Mouse (Mus musculus): ENCODE measurements at regions not wholly inside any gene's neighbourhood (a gene's known extent, or its start where the extent isn't known, plus 50 kb on each side); places are given as distances from the start of the nearest gene placed in this dataset.

DNA sequence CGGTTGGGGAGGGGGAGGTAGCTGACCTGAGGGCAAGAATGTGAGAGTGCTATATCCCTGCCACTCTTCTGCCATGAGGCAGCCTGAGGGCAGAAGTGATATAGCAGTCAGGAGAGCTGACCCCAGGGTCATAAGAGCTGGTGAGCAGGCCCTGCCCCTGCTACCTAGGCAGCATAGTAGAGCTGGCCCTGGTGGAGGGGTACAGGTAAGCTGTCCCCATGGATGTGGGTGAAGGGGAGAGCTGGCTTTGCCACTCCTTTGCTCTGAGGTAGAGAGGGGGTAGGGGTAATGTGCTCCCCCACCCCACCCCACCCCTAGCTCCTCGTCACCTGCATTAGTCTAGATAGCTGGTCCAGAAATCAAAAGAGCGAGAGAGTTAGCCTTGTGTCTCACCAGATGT is 61.3 kb upstream of the Gm3839 start:
- WGBS: 85% methylated on average over 3 of the region's 3 CpGs
- Histone ChIP-seq H3K9me3 (no peaks in the 10 kb centered on the region), H3K4me2 (replicated peaks) (no peak overlapping the region), H3K27ac (no peak overlapping the region), H3K36me3 (no peaks in the 10 kb centered on the region), H3K4me3 (replicated peaks) (no peak overlapping the region), H3K4me1 (replicated peaks) (no peaks in the 10 kb centered on the region), H3K9ac (no peak overlapping the region), H3K27me3 (replicated peaks) (no peaks in the 10 kb centered on the region)
- ATAC-seq: peak; percentile 25; the same call in 1 of the 2 replicates

DNA sequence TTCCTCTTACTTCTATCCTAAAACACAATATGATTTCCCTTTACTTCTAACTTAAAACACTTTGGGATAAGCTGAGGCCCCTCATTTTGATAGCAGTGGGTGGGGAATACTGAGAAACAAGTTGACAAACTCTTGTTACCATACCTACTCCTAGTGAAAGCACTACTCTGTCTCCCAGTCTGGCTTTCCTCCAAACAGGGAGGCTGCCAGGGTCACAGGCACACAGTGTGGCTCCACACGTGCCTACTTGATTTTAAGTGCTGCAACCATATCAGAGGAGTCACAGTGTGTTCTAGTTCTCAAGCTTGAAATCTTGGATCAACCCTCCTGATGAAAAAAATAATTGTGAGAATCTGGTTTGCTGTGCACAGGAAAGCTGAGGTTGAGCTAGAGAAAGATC is 65.8 kb upstream of the Gm3839 start:
- Histone ChIP-seq H3K9me3 (no peaks in the 10 kb centered on the region), H3K36me3 (no peaks in the 10 kb centered on the region), H3K27ac (no peak overlapping the region), H3K9ac (no peak overlapping the region), H3K4me2 (replicated peaks) (no peak overlapping the region), H3K27me3 (replicated peaks) (no peaks in the 10 kb centered on the region), H3K4me3 (replicated peaks) (no peak overlapping the region), H3K4me1 (replicated peaks) (no peaks in the 10 kb centered on the region)
- 51% methylated on average over 1 of the region's 1 CpGs for WGBS
- ATAC-seq: no peak

DNA sequence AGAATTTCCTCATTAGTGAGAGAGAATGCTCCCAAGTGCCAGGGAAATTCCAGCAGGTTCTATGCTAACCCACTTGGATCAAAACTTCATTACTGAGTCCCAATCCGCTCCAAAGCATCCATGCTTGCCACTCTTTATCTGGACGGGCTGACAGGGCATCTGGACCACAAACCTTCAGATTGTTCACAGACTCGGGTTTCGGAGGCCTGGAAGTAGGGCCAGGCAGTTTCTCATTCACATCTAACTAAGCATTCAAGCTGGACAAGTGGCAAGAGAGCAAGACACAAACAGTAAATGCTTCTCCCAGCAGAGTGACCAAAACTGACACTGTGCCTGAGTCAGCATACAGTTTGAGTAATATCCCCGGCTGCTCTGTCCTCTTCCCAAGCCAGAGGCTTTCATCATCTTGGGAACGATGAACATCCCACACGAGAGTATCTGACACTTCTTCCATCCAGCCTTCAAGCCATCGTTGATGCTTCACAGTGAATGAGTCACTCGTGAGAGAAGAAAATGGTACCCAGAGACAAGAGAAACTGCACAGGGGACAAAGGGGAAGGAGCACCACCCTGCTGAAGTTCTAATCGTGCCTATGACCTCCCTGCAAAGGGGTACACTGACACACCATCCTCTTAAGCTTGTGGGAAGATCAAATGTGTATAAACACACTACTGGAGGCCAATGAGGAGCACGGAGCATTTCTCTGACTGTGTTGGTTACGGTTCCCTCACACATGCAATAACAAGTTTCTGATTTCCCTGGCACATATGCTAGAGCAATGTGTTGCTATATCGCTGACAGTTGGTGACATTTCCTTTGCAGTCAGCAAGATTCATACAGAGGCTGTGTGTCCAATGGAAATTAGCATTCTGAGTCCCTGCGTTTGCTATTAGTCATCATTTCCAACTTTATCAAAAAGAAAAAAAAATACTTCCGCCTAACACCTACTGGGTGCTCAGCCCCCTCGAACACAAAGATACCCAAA is 72.0 kb upstream of the Gm3839 start:
- Histone ChIP-seq H3K4me3 (replicated peaks) (no peak overlapping the region), H3K4me1 (replicated peaks) (no peaks in the 10 kb centered on the region), H3K9ac (no peak overlapping the region), H3K4me2 (replicated peaks) (no peak overlapping the region), H3K27ac (no peak overlapping the region), H3K9me3 (no peaks in the 10 kb centered on the region), H3K27me3 (replicated peaks) (no peaks in the 10 kb centered on the region), H3K36me3 (no peaks in the 10 kb centered on the region)
- 76% methylated on average over 16 of the region's 16 CpGs for WGBS
- no peak for ATAC-seq

DNA sequence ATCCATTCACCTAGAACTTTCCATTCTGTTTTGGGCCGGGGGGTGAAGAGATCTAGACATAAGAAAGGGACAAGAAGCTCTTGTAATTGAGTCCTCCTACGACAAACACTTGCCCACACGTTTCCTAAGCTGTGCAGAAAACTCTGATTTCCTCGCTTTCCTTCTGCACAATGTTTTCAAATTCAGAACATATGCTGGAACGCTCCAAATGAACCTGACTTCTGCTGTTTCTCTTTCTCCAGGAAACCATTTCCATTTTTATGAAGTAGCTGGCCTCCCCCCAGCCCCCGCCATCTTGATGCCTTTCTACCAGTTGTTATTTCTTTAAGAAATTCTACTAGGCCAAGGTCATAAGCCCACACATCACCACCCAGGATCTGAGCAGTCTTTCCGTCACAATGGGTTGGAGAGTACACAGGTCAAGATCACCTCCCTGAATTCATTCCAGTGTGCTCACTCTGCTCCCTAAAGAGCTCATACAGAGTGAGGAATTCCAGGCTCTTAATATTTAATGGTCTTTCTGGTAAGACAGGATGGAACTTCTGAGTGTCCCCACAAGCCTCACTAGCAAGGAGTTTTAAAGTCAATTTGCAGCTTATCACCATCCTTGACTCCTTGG is 78.7 kb upstream of the Gm3839 start:
- WGBS: 87% methylated on average over 7 of the region's 7 CpGs
- H3K4me2 ChIP-seq (replicated peaks): no peak overlapping the region
- no peak overlapping the region for H3K9ac ChIP-seq
- H3K27ac ChIP-seq: no peak overlapping the region
- H3K4me3 ChIP-seq (replicated peaks): no peak overlapping the region
- no peak for ATAC-seq
- no peaks in the 10 kb centered on the region for H3K9me3 ChIP-seq
- H3K4me1 ChIP-seq (replicated peaks): no peaks in the 10 kb centered on the region
- H3K36me3 ChIP-seq: no peaks in the 10 kb centered on the region
- no peaks in the 10 kb centered on the region for H3K27me3 ChIP-seq (replicated peaks)

DNA sequence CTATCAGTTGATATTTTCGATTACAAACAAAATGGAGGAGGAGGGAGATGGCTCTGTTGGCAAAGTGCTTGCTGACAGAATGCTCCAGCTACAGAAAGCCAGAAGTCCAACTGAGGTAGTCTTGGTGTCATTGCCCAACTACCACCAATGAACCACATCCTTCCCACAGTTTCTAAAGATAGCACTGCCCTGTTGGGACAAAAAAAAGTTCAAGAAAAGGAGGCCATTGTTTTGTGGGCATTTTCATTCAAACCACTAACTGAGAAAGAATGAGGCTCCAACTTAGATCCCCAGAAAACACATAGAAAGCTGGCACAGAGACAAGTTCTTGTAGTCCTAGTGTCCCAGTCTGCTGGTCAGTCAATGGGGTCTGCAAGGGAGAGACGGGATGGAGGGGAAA is 82.1 kb upstream of the Gm3839 start:
- no peak for ATAC-seq
- H3K9ac ChIP-seq: no peak overlapping the region
- no peak overlapping the region for H3K4me2 ChIP-seq (replicated peaks)
- H3K9me3 ChIP-seq: no peaks in the 10 kb centered on the region
- no peak overlapping the region for H3K4me3 ChIP-seq (replicated peaks)
- 73% methylated on average over 2 of the region's 2 CpGs for WGBS
- no peaks in the 10 kb centered on the region for H3K27me3 ChIP-seq (replicated peaks)
- no peak overlapping the region for H3K27ac ChIP-seq
- H3K4me1 ChIP-seq (replicated peaks): no peaks in the 10 kb centered on the region
- H3K36me3 ChIP-seq: no peaks in the 10 kb centered on the region

DNA sequence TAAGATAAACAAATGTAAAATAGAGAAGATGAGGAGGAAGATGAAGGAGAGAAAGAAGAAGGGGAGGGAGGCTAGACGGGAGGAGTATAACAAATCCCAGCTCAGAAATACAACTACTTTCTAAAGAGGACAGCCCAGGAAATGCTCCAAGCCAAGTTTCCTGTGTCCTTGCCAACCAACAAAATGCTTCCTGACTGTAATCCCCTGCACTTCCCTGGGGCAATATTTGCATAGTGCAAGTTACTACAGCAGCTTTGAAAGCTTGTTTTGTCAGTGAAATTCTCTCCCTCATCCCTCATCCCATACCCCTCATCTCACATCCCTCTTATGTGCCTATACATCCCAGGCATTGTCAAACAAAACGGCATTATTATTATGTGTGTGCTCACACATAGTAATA is 83.7 kb upstream of the Gm3839 start:
- WGBS: 65% methylated on average over 2 of the region's 2 CpGs
- Histone ChIP-seq H3K36me3 (no peaks in the 10 kb centered on the region), H3K4me2 (replicated peaks) (no peak overlapping the region), H3K27me3 (replicated peaks) (no peaks in the 10 kb centered on the region), H3K4me1 (replicated peaks) (no peaks in the 10 kb centered on the region), H3K4me3 (replicated peaks) (no peak overlapping the region), H3K27ac (no peak overlapping the region), H3K9ac (no peak overlapping the region), H3K9me3 (no peaks in the 10 kb centered on the region)
- ATAC-seq: no peak

DNA sequence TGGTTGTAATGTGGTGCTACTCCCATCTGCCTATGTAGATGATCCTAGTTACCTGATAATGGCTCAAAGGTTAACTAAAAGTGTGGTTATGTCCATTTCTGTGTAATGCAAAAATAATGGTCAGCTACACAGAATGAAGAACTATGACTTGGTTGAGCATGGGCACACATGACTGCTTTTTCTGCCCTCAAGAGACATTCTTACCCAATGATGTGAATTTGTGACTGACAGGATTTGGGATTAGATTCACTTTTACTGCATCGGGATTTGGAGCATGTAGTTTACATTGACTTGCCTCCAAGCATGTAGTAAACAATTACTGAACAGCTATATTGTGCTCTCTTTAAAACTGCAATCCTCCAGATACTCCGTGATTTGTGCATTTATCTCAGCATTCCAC is 93.4 kb upstream of the Gm3839 start:
- Histone ChIP-seq H3K4me3 (replicated peaks) (no peak overlapping the region), H3K27ac (no peak overlapping the region), H3K4me2 (replicated peaks) (no peak overlapping the region), H3K9me3 (no peaks in the 10 kb centered on the region), H3K27me3 (replicated peaks) (no peaks in the 10 kb centered on the region), H3K36me3 (no peaks in the 10 kb centered on the region), H3K4me1 (replicated peaks) (no peaks in the 10 kb centered on the region), H3K9ac (no peak overlapping the region)
- no peak for ATAC-seq
- WGBS: 86% methylated on average over 2 of the region's 2 CpGs

DNA sequence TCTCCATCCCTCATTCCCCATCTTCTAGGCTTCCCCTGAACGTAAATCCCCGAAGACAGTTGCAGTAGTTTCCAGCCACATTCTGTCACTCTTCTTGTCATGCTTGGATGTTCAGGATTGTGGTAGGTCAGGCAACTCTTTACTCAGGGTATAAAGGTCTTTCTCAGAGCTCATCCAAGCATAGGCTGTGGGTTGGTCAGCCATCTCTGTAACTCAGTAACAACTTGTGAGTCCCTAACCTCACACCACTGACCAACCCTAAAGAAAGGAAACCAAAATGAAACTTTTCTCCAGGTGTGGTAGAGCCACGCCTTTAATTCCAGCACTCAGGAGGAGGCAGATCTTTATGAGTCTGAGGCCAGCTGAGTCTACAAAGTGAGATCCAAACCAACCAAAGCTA is 75.6 kb upstream of the Ptprg start:
- H3K27ac ChIP-seq: no peak overlapping the region
- H3K9ac ChIP-seq: no peak overlapping the region
- H3K4me3 ChIP-seq (replicated peaks): no peak overlapping the region
- H3K9me3 ChIP-seq: no peaks in the 10 kb centered on the region
- H3K4me2 ChIP-seq (replicated peaks): no peak overlapping the region
- no peaks in the 10 kb centered on the region for H3K4me1 ChIP-seq (replicated peaks)
- no peaks in the 10 kb centered on the region for H3K36me3 ChIP-seq
- ATAC-seq: no peak
- 83% methylated on average over 3 of the region's 3 CpGs for WGBS
- H3K27me3 ChIP-seq (replicated peaks): no peaks in the 10 kb centered on the region

DNA sequence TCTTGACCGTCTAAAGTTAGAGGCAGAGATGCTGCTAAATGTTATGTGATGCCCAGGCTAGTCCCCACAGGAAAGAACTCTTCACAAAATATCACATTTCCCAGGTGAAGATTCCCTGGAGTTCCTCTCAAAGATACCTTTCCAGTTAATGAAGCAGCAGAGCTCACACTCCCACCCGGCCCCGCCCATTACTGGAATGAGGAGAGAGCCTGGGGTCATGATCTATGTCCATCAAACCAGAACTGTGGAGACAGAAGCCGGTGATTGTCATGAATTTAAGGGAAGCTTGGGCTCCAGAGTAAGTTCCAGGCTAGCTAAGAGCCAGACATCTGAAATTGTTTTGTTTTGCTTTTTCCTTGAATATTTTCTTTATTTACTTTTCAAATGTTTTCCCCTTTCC is 71.2 kb upstream of the Ptprg start:
- Histone ChIP-seq H3K4me3 (replicated peaks) (no peak overlapping the region), H3K27me3 (replicated peaks) (no peaks in the 10 kb centered on the region), H3K4me1 (replicated peaks) (no peaks in the 10 kb centered on the region), H3K9ac (no peak overlapping the region), H3K27ac (no peak overlapping the region), H3K9me3 (no peaks in the 10 kb centered on the region), H3K36me3 (no peaks in the 10 kb centered on the region), H3K4me2 (replicated peaks) (no peak overlapping the region)
- no peak for ATAC-seq
- WGBS: 59% methylated on average over 4 of the region's 4 CpGs

DNA sequence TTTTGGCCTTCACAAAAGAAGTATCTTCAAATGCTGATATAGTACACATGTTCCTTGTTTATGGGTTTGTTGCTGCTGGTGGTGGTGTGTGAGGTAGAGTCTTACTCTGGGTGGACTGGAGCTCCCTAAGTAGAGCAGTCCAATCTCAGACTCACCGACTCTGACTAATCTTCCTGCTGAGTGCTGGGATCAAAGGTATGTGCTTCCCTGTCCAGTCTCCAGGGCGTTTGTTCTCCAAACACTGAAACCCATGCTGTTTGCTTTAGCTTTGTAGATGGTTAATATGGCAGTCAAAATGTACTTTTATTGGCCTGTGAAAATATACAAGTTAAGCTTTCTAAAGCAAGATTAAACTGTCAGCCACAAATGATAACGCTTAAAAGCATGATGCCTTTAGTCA is 67.0 kb upstream of the Ptprg start:
- Histone ChIP-seq H3K9ac (no peak overlapping the region), H3K9me3 (no peaks in the 10 kb centered on the region), H3K27me3 (replicated peaks) (no peaks in the 10 kb centered on the region), H3K4me3 (replicated peaks) (no peak overlapping the region), H3K4me2 (replicated peaks) (no peak overlapping the region), H3K36me3 (no peaks in the 10 kb centered on the region), H3K27ac (no peak overlapping the region), H3K4me1 (replicated peaks) (no peaks in the 10 kb centered on the region)
- no peak for ATAC-seq
- 44% methylated on average over 3 of the region's 3 CpGs for WGBS

DNA sequence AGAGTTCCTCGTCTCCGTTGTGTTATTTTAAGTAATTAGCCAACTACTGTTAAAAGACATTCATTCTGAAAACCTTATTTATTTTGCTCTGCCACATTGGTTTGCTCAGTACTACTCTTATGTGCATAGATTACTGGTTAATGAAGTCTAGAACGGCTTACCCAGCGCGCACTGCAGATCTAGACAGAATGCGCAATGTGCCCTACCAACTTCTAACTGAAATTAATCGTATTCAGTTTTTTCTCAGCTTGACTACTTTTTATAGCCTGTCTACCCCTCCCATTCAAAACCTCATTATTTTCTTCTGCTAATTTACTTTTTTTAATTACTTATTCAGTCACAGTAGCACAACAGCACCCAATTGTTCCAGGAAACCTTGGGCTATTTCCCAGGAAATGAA is 51.6 kb upstream of the Ptprg start:
- no peak overlapping the region for H3K27ac ChIP-seq
- 82% methylated on average over 7 of the region's 7 CpGs for WGBS
- no peaks in the 10 kb centered on the region for H3K27me3 ChIP-seq (replicated peaks)
- no peak overlapping the region for H3K4me2 ChIP-seq (replicated peaks)
- H3K9ac ChIP-seq: no peak overlapping the region
- no peaks in the 10 kb centered on the region for H3K4me1 ChIP-seq (replicated peaks)
- H3K9me3 ChIP-seq: no peaks in the 10 kb centered on the region
- no peak overlapping the region for H3K4me3 ChIP-seq (replicated peaks)
- no peak for ATAC-seq
- H3K36me3 ChIP-seq: no peaks in the 10 kb centered on the region

DNA sequence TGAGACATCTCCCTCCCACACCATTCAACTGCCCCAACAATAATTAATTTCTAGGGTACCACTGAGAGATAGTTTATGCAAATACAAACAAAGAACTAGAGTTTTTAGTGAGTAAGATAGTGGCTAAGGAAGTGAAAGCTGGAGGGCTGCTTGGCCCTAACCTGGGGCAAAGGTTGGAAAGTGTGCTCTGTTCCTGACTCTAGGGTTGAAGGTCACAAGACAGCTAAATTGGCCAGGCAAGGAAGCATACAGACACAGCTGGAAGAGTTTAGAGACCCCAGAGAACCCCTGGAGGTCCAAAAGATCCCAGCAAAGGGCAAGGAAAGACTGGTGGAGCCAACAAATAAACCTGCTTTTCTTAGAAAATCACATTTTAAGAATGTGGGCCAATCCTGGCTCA is 50.2 kb upstream of the Ptprg start:
- Histone ChIP-seq H3K27me3 (replicated peaks) (no peaks in the 10 kb centered on the region), H3K4me1 (replicated peaks) (no peaks in the 10 kb centered on the region), H3K9me3 (no peaks in the 10 kb centered on the region), H3K4me3 (replicated peaks) (no peak overlapping the region), H3K27ac (no peak overlapping the region), H3K36me3 (no peaks in the 10 kb centered on the region), H3K9ac (no peak overlapping the region), H3K4me2 (replicated peaks) (no peak overlapping the region)
- no peak for ATAC-seq

Measured in intestine, embryonic 15.5 days (tissue).